Mouse (Mus musculus): Measurements from ENCODE around the gene Rgs6. TPM values are rescaled to one million over a fixed set of nuclear protein-coding genes. Genes with fewer than 3 reads are reported as not detected.
A peak's percentile ranks its signal among the peaks of the same experiment; 100 is the strongest.

Gene Rgs6
- total RNA-seq, 2 experiments from 2014 or later, result 20.6 to 20.7 TPM

- DNase-seq (ENCODE audit: low spot score in 2 of 2), result no peak
These were observed 253.5 kb downstream of the Rgs6 start for GRCm38 (mm10) chr12:82841566-82841965.

DNA sequence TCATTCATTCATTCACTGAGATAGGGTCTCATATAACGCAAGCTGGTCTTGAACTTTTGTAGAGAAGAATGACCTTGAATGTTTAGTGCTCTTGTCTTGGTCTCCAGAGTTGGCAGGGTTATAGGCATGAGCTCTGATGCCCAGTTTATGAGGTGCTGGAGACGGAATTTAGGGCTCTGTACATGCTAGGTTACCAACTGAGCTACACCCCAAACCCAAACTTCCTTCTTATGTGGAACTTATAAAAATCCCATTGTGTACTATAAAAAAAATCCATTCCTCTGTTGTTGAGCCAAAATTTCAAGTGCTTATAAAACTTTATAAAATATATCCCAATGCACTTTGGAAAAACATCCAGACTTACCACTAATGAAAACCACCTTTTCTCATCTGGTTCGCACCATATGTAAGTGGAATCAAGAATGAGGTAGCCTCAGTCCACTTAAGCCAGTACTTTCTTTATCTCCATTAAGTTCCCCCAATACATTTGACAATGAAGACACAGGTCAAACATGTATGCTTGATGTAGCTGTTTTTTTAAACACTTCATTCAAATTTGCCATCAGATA lies 260.3 kb downstream of the Rgs6 start:
- no peak for DNase-seq (ENCODE audit: low spot score in 2 of 2)

- DNase-seq (ENCODE audit: low spot score in 2 of 2), result no peak
These were observed 266.8 kb downstream of the Rgs6 start for GRCm38 (mm10) chr12:82854902-82855301.

- peak; percentile 12 to 15 for DNase-seq (ENCODE audit: low spot score in 2 of 2)
These were observed 267.4 kb downstream of the Rgs6 start for GRCm38 (mm10) chr12:82855333-82856107.

- DNase-seq (ENCODE audit: low spot score in 2 of 2), result no peak
These were observed 277.6 kb downstream of the Rgs6 start for GRCm38 (mm10) chr12:82865686-82866085.

DNA sequence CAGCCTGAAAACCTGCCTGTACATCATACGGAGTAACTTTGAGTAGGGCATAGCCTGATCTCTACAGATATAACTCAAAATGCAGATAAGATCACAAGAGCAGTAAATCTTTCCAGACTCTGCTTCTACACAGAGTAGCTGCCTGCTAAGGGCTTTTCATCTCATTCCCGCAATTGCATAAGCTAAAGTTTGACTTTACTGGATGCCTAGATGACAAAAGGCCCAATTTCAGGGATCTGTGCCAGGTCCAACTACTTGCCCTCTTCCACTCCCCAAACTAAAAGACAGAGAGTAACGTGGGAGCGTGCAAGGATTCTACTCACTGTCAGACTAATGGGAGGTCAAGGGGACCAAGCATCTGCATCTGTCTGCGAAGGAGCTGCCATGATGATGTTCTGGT lies 292.6 kb downstream of the Rgs6 start:
- no peak for DNase-seq (ENCODE audit: low spot score in 2 of 2)

DNA sequence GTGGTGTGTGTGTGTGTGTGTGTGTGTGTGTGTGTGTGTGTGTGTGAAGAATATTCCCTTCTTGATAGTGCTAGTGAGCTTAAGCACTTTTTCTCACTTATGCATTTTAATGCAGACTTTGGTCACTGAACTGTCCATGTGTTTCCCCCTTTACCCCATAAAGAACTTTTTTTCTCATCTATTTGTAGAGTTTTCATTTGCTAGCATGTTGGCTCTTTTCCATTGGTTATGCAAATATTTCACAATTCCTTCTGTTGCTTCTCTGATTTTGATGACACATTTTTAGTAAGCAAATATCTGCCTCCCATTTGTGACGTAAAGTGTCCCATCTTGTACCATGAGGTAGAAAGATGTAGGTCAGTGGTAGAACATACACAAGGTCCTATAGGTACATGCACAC lies 295.0 kb downstream of the Rgs6 start:
- no peak for DNase-seq (ENCODE audit: low spot score in 2 of 2)

- no peak for DNase-seq (ENCODE audit: low spot score in 2 of 2)
These were observed 307.1 kb downstream of the Rgs6 start for GRCm38 (mm10) chr12:82894971-82895838.

- DNase-seq (ENCODE audit: low spot score in 2 of 2), result no peak
These were observed 317.7 kb downstream of the Rgs6 start for GRCm38 (mm10) chr12:82905773-82906172.

DNA sequence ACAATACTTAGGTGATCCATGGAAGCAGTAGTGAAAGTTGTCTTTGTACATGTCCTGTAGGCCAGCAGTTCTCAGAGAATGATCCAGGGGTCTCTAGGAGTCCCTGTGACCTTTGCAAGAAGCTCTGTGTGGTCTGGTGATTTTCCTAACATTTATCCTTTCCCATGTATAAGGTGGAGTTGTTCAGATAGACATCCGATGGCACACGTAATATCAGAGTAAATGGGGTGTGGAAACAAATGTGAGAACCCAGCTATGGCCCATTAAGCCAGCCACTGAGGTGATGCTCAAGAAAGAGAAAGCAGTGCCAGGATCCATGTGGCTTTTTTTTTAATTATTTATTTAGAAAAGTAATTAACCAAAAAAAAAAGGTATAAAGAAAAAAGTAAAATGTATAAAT lies 322.8 kb downstream of the Rgs6 start:
- no peak for DNase-seq (ENCODE audit: low spot score in 2 of 2)

DNA sequence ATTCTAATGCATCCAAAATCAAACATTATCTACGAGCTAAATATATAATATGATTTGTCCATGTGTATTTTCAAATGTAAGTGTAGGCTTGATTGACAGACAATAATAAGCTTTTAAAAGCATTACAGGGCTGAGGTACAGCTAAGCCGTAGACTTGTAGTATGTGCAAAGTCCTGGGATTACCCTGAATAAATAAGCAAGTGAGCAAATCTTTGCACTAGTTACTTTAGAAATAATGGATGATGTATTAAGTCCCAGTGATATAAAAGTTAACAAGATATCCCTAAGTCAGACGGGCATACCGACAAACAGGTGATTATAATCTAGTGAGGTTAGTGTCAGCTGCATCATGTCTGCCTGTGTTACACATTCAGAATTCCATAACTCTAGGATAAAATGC lies 326.0 kb downstream of the Rgs6 start:
- DNase-seq (ENCODE audit: low spot score in 2 of 2), result no peak

DNA sequence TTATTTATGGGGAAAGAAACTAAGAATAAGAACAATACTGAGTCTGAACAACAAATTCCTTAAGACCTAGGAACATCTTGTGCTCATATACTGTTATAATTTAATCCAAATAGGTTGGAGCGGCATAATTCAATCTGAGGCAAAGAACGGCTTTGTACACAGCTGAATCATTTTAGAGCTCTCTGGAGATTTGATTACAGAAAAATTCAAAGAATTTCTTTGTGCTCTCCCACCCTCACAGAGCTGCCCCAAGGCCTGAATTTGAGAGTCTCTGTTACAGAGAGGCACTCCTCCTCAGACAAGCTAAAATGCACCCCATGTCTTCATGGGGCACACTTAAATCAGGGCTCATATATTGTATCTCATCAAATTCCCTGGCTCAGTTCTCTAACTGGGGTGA lies 332.1 kb downstream of the Rgs6 start:
- no peak for DNase-seq (ENCODE audit: low spot score in 2 of 2)

GRCm38 (mm10) chr12:82921287-82922015 lies 333.4 kb downstream of the Rgs6 start:
- peak; percentile 25 to 38 for DNase-seq (ENCODE audit: low spot score in 2 of 2)

DNA sequence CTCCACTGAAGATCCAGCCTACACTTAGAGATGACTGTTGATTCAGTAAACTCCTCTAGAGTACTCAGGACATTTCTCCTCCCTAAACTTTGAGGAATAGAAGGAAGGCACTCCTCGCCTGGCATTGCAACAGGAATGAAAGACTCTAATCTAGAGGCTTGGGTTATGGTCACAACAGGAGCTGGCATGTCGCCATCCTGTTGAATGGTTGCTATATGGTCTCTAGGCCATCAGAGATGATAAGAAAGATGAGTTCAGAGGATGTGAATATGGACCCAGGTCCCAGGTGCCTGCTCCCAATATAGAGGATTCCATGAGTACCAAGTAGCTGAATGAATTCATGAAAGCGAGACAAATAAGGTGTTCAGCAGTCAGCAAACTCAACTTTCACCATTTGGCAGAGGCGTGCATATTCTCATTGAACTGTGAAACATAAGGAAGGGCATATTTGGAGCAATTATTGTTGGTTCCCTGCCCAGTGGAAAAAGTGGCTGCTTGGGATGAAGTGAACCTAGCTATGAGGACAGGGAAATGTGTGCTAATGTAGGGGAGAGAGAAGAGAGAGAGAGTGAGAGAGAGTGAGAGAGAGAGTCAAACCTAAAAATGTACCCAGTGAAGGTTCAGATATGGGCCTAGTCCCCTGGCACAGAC lies 334.9 kb downstream of the Rgs6 start:
- peak; percentile 19 to 35 for DNase-seq (ENCODE audit: low spot score in 2 of 2)

GRCm38 (mm10) chr12:82932706-82933461 lies 344.8 kb downstream of the Rgs6 start:
- peak; percentile 48 to 53 for DNase-seq (ENCODE audit: low spot score in 2 of 2)

GRCm38 (mm10) chr12:82935121-82935762 lies 347.1 kb downstream of the Rgs6 start:
- no peak for DNase-seq (ENCODE audit: low spot score in 2 of 2)

DNA sequence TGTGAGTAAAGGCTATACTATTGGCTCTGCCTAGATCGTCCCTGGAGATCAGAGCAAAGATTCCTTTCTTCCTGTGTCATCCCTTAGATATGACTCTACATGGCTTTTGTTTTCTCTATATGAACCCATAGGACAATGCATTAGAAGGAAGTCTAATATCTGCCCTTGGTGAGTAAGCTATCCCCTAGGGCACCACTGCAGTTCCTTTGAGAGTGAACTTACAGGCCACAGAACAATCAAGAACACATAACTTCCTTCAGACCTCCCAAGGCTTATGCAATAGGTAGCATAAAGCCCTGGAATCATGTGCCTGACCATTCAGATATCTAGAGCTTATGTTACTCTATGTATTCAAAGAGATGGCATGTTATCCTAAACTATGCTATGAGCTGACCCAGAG lies 347.7 kb downstream of the Rgs6 start:
- no peak for DNase-seq (ENCODE audit: low spot score in 2 of 2)

DNA sequence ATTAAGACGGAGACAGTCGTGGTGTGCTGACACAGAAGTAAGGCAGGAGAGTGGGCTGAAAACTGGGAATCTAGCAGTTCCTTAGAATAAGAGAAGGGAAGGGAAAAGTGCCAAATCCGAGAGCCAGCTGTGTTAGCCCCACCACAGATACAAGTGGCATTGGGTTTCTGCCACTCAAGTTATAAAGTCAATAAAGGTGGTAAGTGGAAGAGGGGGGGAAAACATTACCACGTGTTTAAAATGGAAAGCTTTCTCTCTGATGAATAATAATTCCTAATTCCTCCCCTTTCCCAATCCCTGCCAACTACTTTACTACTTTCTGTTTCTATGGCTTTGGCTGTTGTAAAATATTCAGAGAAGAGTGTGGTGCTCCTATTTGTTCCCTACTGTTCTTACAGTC lies 352.4 kb downstream of the Rgs6 start:
- DNase-seq (ENCODE audit: low spot score in 2 of 2), result no peak

DNA sequence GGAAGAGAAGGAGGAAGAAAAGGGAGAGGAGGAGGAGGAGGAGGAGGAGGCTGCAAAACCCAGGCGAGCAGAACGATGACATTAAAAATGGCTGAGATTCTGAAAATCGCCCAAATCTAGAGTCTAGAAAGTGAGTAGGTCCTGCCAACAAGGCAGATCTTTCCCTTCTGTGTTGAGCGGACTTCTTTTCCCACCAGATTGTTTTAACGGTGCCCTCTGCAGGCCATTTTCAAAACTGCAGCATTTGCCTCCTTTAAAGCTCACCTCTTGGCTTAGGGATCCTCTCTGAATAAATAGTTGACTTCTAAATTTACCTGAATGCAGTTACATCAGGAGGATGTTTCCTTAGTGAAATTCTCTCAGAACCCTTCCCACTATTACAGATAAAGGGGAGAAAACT lies 358.4 kb downstream of the Rgs6 start:
- DNase-seq (ENCODE audit: low spot score in 2 of 2), result peak; percentile 90 to 91

DNA sequence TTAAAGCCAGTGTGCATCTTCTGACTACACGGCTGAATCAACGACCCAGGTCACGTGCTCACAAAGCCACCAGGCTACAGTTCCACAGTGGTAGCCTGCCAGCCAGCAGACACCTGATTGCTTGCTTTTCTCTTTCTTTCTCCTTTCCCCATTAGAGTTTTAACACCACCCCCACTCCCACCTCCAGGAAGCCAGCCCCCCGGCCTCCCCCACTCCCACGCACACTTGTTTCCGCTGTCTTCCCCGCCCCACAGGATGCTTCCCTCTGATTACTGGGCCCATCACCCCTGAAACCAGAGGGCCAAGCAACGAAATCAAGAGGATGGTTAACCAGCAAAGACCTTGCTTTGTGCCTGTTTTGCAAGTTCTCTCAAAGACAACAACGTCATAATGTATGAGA lies 373.0 kb downstream of the Rgs6 start:
- no peak for DNase-seq (ENCODE audit: low spot score in 2 of 2)

All from layer of hippocampus, postnatal 10 days (tissue).